Mouse (Mus musculus) hindbrain, embryonic 14.5 days (tissue): ENCODE measurements at regions not wholly inside any gene's neighbourhood (a gene's known extent, or its start where the extent isn't known, plus 50 kb on each side); places are given as distances from the start of the nearest gene placed in this dataset.

Experiments
- ATAC-seq: fragments of 200-750 bp; cut with Nextera tagmentation; 2 replicates; pipeline ENCODE4 v1.8.0; 2017; ENCODE audit warnings: moderate number of reproducible peaks, mild to moderate bottlenecking, moderate TSS enrichment, moderate library complexity; ENCODE audit not compliant: low FRiP score
- DNase-seq: peaks from one replicate; pipeline ENCODE4 v3.0.0-alpha.2; 2015; ENCODE audit warnings: low spot score
- H3K27ac ChIP-seq: fragments of 300-500 bp; sonication (generic); 2 replicates; pipeline ENCODE4 v1.5.1; 2014; ENCODE audit warnings: mild to moderate bottlenecking, moderate library complexity
- H3K27me3 ChIP-seq: fragments of 300-500 bp; sonication (generic); 2 replicates; pipeline ENCODE4 v1.6.1; 2014; ENCODE audit warnings: mild to moderate bottlenecking, low read length, mixed read lengths; ENCODE audit not compliant: control insufficient read depth, insufficient read depth
- H3K36me3 ChIP-seq: fragments of 300-500 bp; sonication (generic); replicated peaks from 2 replicates; pipeline ENCODE4 v1.6.1; 2014; ENCODE audit not compliant: control insufficient read depth, insufficient read depth
- H3K4me1 ChIP-seq: fragments of 300-500 bp; sonication (generic); replicated peaks from 2 replicates; pipeline ENCODE4 v1.6.1; 2014; ENCODE audit warnings: antibody characterized with exemption, low read length, mixed read lengths; ENCODE audit not compliant: control insufficient read depth, insufficient read depth
- H3K4me2 ChIP-seq: fragments of 300-500 bp; sonication (generic); replicated peaks from 2 replicates; pipeline ENCODE4 v1.6.1; 2014; ENCODE audit warnings: mild to moderate bottlenecking, moderate library complexity
- H3K4me3 ChIP-seq: fragments of 300-500 bp; sonication (generic); replicated peaks from 2 replicates; pipeline ENCODE4 v1.5.1; 2014; ENCODE audit warnings: mild to moderate bottlenecking, low read length
- H3K9ac ChIP-seq: fragments of 300-500 bp; sonication (generic); 2 replicates; pipeline ENCODE4 v1.6.1; 2014
- H3K9me3 ChIP-seq: fragments of 300-500 bp; sonication (generic); 2 replicates; pipeline ENCODE4 v1.6.1; 2016; ENCODE audit warnings: low read length; ENCODE audit not compliant: control insufficient read depth
- WGBS: fragments of 180-500 bp; shearing (Covaris S2); extraction: QIAGEN DNeasy Blood & Tissue Kit; methylation state at CpG from one replicate; pipeline ENCODE4 v1.1.7; 2014; 5-methylcytosine and 5-hydroxymethylcytosine counted together

- ATAC-seq: no peak
- H3K4me3 ChIP-seq: no peak overlapping the region
- no peaks in the 10 kb centered on the region for H3K4me1 ChIP-seq
- H3K4me2 ChIP-seq: no peak overlapping the region
- no peaks in the 10 kb centered on the region for H3K27me3 ChIP-seq
- 91% methylated on average over 4 of the region's 4 CpGs for WGBS
- no peak overlapping the region for H3K9ac ChIP-seq
- no peaks in the 10 kb centered on the region for H3K36me3 ChIP-seq
- no peaks in the 10 kb centered on the region for H3K9me3 ChIP-seq
- no peak for DNase-seq
- H3K27ac ChIP-seq: no peak overlapping the region
These were observed 140.9 kb downstream of the Nrip1 start for GRCm38 (mm10) chr16:76232680-76233079.

- DNase-seq (no peak), ATAC-seq (no peak)
- H3K27me3 ChIP-seq: no peaks in the 10 kb centered on the region
- no peaks in the 10 kb centered on the region for H3K4me1 ChIP-seq
- H3K36me3 ChIP-seq: no peaks in the 10 kb centered on the region
- H3K4me3 ChIP-seq: no peak overlapping the region
- no peak overlapping the region for H3K4me2 ChIP-seq
- no peak overlapping the region for H3K27ac ChIP-seq
- H3K9ac ChIP-seq: no peak overlapping the region
- WGBS: 80% methylated on average over 3 of the region's 3 CpGs
- no peaks in the 10 kb centered on the region for H3K9me3 ChIP-seq
These were observed 141.5 kb downstream of the Nrip1 start for GRCm38 (mm10) chr16:76232174-76232573.

- DNase-seq (no peak), ATAC-seq (no peak)
- Histone ChIP-seq H3K4me1 (no peaks in the 10 kb centered on the region), H3K4me2 (no peak overlapping the region), H3K27ac (no peak overlapping the region), H3K9ac (no peak overlapping the region), H3K9me3 (no peaks in the 10 kb centered on the region), H3K4me3 (no peak overlapping the region), H3K27me3 (no peaks in the 10 kb centered on the region), H3K36me3 (no peaks in the 10 kb centered on the region)
- WGBS: 87% methylated on average over 4 of the region's 4 CpGs
These were observed 142.9 kb downstream of the Nrip1 start for GRCm38 (mm10) chr16:76230516-76231302.

GRCm38 (mm10) chr16:76228451-76228850, 145.2 kb downstream of the Nrip1 start:
- no peak overlapping the region for H3K9ac ChIP-seq
- no peak overlapping the region for H3K4me3 ChIP-seq
- ATAC-seq (no peak), DNase-seq (no peak)
- no peak overlapping the region for H3K4me2 ChIP-seq
- H3K4me1 ChIP-seq: no peaks in the 10 kb centered on the region
- 87% methylated on average over 4 of the region's 4 CpGs for WGBS
- H3K27ac ChIP-seq: no peak overlapping the region
- H3K9me3 ChIP-seq: no peaks in the 10 kb centered on the region
- no peaks in the 10 kb centered on the region for H3K27me3 ChIP-seq
- no peaks in the 10 kb centered on the region for H3K36me3 ChIP-seq

- no peaks in the 10 kb centered on the region for H3K36me3 ChIP-seq
- DNase-seq (no peak), ATAC-seq (no peak)
- no peaks in the 10 kb centered on the region for H3K9me3 ChIP-seq
- H3K27me3 ChIP-seq: no peaks in the 10 kb centered on the region
- 89% methylated on average over 7 of the region's 7 CpGs for WGBS
- H3K27ac ChIP-seq: no peak overlapping the region
- no peak overlapping the region for H3K4me2 ChIP-seq
- H3K9ac ChIP-seq: no peak overlapping the region
- H3K4me3 ChIP-seq: no peak overlapping the region
- no peaks in the 10 kb centered on the region for H3K4me1 ChIP-seq
These were observed 147.2 kb downstream of the Nrip1 start for GRCm38 (mm10) chr16:76226446-76226845.

GRCm38 (mm10) chr16:76225587-76226226, 147.9 kb downstream of the Nrip1 start:
- ATAC-seq (no peak), DNase-seq (no peak)
- Histone ChIP-seq H3K4me3 (no peak overlapping the region), H3K9me3 (no peaks in the 10 kb centered on the region), H3K27ac (no peak overlapping the region), H3K27me3 (no peaks in the 10 kb centered on the region), H3K9ac (no peak overlapping the region), H3K4me1 (no peaks in the 10 kb centered on the region), H3K4me2 (no peak overlapping the region), H3K36me3 (no peaks in the 10 kb centered on the region)
- 75% methylated on average over 12 of the region's 12 CpGs for WGBS

- no peaks in the 10 kb centered on the region for H3K36me3 ChIP-seq
- no peak overlapping the region for H3K9ac ChIP-seq
- DNase-seq (no peak), ATAC-seq (no peak)
- 21% methylated on average over 9 of the region's 9 CpGs for WGBS
- no peak overlapping the region for H3K4me2 ChIP-seq
- no peaks in the 10 kb centered on the region for H3K27me3 ChIP-seq
- H3K27ac ChIP-seq: no peak overlapping the region
- no peak overlapping the region for H3K4me3 ChIP-seq
- H3K9me3 ChIP-seq: no peaks in the 10 kb centered on the region
- H3K4me1 ChIP-seq: no peaks in the 10 kb centered on the region
These were observed 148.6 kb downstream of the Nrip1 start for GRCm38 (mm10) chr16:76224901-76225586.

- 90% methylated on average over 4 of the region's 4 CpGs for WGBS
- Histone ChIP-seq H3K4me1 (no peaks in the 10 kb centered on the region), H3K27ac (no peak overlapping the region), H3K4me3 (no peak overlapping the region), H3K9me3 (no peaks in the 10 kb centered on the region), H3K27me3 (no peaks in the 10 kb centered on the region), H3K9ac (no peak overlapping the region), H3K4me2 (no peak overlapping the region), H3K36me3 (no peaks in the 10 kb centered on the region)
- DNase-seq: no peak
- ATAC-seq: no peak
These were observed 149.9 kb downstream of the Nrip1 start for GRCm38 (mm10) chr16:76223716-76224115.

GRCm38 (mm10) chr16:76222960-76223359, 150.7 kb downstream of the Nrip1 start:
- no peak for DNase-seq
- Histone ChIP-seq H3K4me1 (no peaks in the 10 kb centered on the region), H3K4me2 (no peak overlapping the region), H3K27ac (no peak overlapping the region), H3K9me3 (no peaks in the 10 kb centered on the region), H3K27me3 (no peaks in the 10 kb centered on the region), H3K4me3 (no peak overlapping the region), H3K9ac (no peak overlapping the region), H3K36me3 (no peaks in the 10 kb centered on the region)
- ATAC-seq: no peak
- WGBS: 68% methylated on average over 5 of the region's 5 CpGs
